Mouse (Mus musculus): ENCODE results near the gene Adora1.
"Not testable (repeated sequence)": the region's sequence is repeated elsewhere in the genome, so short reads cannot be mapped to it uniquely, and the experiment has no call there.

Adora1 gene

DNA sequence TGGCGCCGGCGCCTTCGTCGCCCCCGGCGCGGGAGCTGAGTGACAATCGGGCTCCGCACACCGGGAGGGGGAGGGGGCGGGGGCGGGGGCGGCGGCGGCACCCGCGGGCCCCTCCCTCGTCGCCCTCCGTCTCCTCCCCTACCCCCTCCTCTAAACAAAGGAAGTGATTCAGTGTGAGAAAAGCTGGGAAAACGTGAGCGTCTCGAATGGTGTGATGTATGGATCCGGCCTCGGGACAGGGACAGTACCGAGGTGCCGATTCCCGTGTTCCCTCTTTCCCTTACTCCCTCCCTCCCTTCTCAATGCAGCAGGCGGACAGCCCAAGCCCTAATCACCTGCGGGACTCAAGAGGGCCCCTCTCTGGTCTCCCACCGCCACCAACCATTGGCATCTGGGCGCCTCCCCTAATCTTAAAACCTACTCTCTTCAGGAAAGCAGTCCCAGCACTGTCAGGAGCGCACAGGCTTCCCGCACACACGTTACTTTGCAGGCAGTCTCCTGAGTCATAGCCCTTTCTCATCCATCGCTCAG lies at the start of gene Adora1:
Adora1 (minus strand) TSS at position 41 of the 531 bp plus-strand sequence.
- in situ Hi-C loops (cut with MboI, MseI), result no loop called here

- in situ Hi-C loops (cut with MboI, MseI), result loop anchor here (25.0 kb wide), 1 partner anchor 271 kb away; no protein-coding TSS in a partner anchor
Observed at GRCm38 (mm10) chr1:134283108-134283507, 47.9 kb upstream of the Adora1 start.

GRCm38 (mm10) chr1:134282342-134282741 lies 47.1 kb upstream of the Adora1 start:
- in situ Hi-C loops (cut with MboI, MseI), result loop anchor here (25.0 kb wide), 1 partner anchor 270 kb away; no protein-coding TSS in a partner anchor

DNA sequence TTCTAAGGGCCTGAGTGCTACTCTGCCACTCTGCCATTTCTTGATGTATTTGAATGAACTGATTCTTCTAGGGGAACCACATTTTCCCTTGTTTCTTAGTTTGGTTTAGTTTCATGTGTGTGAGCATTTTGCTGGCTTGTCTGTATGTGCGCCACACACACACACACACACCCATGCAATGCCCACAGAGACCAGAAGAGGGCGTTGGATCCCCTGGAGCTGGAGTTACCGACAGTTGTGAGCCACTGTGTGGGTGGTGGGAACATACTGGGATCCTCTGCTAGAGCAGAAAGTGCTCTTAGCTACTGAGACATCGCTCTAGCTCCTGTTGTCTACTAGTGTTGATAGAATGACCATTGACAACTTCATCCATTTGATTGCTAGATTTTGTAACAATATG lies 46.3 kb upstream of the Adora1 start:
- in situ Hi-C loops (cut with MboI, MseI), result loop anchor here (25.0 kb wide), 1 partner anchor 269 kb away; no protein-coding TSS in a partner anchor

- in situ Hi-C loops (cut with MboI, MseI), result loop anchor here (25.0 kb wide), 1 partner anchor 268 kb away; no protein-coding TSS in a partner anchor
Observed at GRCm38 (mm10) chr1:134280174-134280573, 44.9 kb upstream of the Adora1 start.

DNA sequence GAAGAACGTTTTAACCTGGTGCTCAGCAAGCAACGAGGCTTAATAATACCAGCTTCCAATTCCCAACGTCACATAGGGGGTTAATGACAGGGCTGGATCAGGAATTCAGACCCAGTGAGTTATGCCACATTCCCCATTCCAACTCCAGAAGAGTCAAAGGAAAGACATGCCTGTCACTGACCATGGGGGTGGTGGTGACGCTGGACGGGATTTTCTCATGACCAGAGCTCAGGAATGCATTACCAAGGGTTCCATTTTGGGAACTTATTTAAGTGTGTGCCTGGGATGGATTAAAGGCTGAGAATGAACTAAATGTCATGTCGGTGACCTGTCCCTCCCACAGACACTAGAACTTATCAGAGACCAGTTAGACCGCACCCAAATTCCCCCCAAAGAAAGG lies 41.6 kb upstream of the Adora1 start:
- in situ Hi-C loops (cut with MboI, MseI), result loop anchor here (25.0 kb wide), 1 partner anchor 265 kb away; no protein-coding TSS in a partner anchor

GRCm38 (mm10) chr1:134275616-134276464 lies 40.6 kb upstream of the Adora1 start:
- in situ Hi-C loops (cut with MboI, MseI), result loop anchor here (25.0 kb wide), 1 partner anchor 264 kb away; no protein-coding TSS in a partner anchor

- in situ Hi-C loops (cut with MboI, MseI), result no loop called here
Observed at GRCm38 (mm10) chr1:134274483-134274920, 39.3 kb upstream of the Adora1 start.

- in situ Hi-C loops (cut with MboI, MseI), result no loop called here
Observed at GRCm38 (mm10) chr1:134273493-134274395, 38.5 kb upstream of the Adora1 start.

GRCm38 (mm10) chr1:134272754-134273250 lies 37.6 kb upstream of the Adora1 start:
- in situ Hi-C loops (cut with MboI, MseI), result no loop called here

DNA sequence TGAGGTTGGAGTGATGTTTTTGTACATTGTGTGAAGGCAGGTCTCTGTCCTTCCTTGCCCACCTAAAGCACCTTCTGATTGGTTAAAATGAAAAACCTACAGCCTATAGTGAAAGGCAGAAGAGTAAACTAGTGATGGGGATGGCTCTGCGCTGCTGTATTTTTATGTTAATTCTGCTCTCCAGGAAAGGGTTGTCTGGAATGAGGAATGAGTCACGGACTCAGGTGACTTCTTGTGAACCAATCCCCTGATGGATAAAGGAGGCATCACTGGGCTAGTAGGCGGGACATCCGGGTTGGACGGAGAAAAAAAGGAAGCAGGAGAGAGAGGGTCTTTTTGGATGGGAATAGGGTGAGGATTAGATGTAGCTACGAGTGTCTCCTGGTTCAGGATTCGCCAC lies 34.8 kb upstream of the Adora1 start:
- in situ Hi-C loops (cut with MboI, MseI), result no loop called here

DNA sequence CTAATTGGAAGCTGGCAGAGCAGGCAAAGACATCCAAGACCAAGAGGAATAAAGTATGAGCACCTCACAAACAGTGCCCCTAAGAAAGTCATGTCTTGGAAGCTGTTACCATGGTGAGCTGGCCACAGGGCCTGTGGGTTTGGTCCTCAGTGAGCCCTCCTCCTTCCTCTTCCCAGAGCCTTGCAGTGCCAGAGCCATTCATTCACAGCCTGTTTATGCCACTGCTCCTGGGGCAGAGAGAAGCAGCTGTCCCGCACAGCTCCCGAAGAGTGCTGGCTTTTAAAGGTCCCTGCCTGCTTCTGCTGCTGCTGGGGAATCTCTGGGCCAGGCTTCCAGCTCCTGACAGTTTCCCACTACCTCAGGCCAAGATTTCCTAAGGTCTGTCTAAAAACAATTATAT lies 30.6 kb upstream of the Adora1 start:
- in situ Hi-C loops (cut with MboI, MseI), result no loop called here

DNA sequence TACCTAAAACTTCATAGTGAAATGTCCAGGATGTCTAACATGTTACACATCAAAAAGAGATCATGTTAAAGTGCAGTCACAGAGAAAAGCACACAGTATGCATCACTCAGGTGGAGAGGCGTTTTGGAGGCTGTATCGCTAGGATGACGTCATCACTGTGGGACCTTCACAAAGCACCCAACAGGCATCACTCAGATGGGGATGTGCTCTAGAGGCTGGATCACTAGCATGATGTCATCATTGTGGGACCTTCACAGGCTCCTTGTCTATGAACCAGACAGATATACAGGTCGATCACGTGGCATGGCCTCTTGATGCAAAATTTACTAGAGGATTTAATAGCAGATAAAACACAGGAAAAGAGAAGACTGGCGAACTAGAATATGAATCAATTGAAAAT lies 29.1 kb upstream of the Adora1 start:
- in situ Hi-C loops (cut with MboI, MseI), result no loop called here

DNA sequence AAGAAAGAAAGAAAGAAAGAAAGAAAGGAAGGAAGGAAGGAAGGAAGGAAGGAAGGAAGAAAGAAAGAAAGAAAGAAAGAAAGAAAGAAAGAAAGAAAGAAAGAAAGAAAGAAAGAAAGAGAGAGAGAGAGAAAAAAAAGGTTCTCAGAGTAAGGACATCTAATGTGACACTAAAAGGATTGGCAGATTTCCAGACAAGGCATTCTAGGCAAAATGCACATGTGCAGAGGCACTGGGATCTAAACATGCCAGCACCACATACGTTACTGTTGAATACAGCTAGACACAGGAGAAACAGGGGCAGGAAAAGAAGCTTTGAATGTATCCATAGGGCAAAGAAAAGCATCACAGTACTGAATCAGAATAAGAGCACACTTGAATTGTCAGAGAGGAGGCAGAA lies 14.4 kb upstream of the Adora1 start:
- in situ Hi-C loops (cut with MboI, MseI), result not testable (repeated sequence)

GRCm38 (mm10) chr1:134246590-134246989 lies 11.4 kb upstream of the Adora1 start:
- in situ Hi-C loops (cut with MboI, MseI), result no loop called here

GRCm38 (mm10) chr1:134245004-134245717 lies 9.9 kb upstream of the Adora1 start:
- in situ Hi-C loops (cut with MboI, MseI), result no loop called here

- in situ Hi-C loops (cut with MboI, MseI), result loop anchor here (5.0 kb wide), 1 partner anchor 92 kb away; no protein-coding TSS in a partner anchor
Observed at GRCm38 (mm10) chr1:134243948-134244914, 9.0 kb upstream of the Adora1 start.

DNA sequence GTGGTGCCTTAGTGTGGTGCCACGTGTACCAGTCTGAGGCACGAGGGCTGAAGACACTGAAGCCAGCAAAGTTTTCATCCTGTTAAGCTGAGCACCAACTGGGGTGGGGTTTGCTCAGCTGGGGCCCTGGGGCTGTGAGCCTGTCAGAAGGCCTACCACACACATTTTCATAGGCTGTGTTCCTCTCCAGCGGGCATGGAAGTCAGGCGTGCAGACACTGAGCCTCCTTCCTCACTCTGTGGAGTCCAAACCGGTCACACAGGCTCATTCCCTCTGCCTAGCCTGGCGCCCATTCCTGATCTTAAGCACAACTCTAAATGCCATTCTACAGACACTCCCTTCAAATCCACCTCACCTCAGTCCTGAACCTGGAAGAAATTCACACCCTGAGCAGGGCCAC lies 8.3 kb upstream of the Adora1 start:
- in situ Hi-C loops (cut with MboI, MseI), result loop anchor here (5.0 kb wide), 1 partner anchor 91 kb away; no protein-coding TSS in a partner anchor

DNA sequence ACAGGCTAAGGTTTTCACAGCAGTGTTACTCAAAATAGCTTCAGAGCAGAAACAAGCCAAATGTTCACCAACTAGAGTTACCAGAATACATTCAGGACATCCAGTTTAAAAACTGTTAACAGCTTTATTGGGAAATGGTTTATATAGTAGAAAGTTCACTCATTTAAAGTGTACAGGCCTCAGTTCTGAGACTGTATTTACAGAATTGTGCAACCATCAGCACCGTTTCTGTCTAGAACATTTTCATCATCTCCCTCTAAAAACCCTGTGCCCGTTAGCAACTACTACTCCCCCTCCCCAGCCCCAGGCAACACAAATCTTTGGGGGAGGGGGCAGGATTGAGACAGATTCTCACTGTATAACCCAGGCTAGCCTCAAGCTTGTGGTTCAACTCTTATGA lies 7.1 kb upstream of the Adora1 start:
- in situ Hi-C loops (cut with MboI, MseI), result loop anchor here (5.0 kb wide), 1 partner anchor 90 kb away; no protein-coding TSS in a partner anchor
